Mouse (Mus musculus) sigmoid colon, adult 10 weeks (tissue): Measurements from ENCODE around the gene Ddb1. TPM values are rescaled to one million over a fixed set of nuclear protein-coding genes. Genes with fewer than 3 reads are reported as not detected.

Source experiments
- polyA plus RNA-seq: library from polyadenylated mRNA; stranded (reverse); fragments of 350-450 nt; fragmentation: Illumina TruSeq; extraction: RNeasy Lipid Tissue Mini Kit (QIAGEN cat#74804); gene quantifications from one replicate; pipeline ENCODE4 v1.2.3, GENCODE M21; 2014; ENCODE audit warnings: low read depth, low replicate concordance

Ddb1 gene
- 65.6 TPM for polyA plus RNA-seq

DNA sequence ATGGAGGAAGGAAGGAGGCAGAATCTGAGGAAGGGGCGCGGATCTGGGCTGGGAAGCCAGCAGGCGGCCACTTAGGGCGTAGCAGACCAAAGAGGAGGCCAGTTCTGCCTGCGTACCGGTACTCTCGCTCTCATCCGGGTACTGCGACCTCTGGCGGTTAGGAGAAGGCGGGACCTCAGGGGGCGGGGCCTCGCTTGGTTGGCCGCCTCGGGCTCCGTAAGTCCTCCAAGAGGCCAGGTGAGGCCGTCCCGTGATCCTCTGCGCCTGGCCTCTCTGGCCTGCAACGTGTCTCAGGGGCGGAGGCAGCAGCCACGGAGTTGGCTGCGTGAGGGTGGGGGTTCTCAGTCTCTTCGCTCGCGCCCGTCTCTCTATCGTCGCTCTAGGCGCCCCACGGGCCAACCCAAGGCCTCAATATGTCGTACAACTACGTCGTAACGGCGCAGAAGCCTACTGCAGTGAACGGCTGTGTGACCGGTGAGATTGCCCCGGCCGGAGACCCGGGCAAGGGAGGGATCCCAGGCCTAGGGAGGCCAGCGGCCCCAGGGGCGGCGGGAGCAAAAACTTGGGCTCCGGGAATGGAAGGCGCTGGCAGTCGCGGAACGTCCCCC, at the start of gene Ddb1, which contains the start of gene Tkfc:
Gene Ddb1 (plus strand): TSS at position 35 of the 608 bp plus-strand sequence.
Gene Tkfc (minus strand): TSS at position 362 of the 608 bp plus-strand sequence.

GRCm38 (mm10) chr19:10555624-10556510, 49.3 kb upstream of the Ddb1 start, which contains the start of gene Tmem216:
Gene Tmem216 (minus strand): TSS chr19:10556238.

GRCm38 (mm10) chr19:10576690-10577561, 28.2 kb upstream of the Ddb1 start, which contains the start of the genes Cyb561a3 and Tmem138:
Gene Cyb561a3 (plus strand): TSS chr19:10577172.
Gene Tmem138 (minus strand): TSS chr19:10577362.

DNA sequence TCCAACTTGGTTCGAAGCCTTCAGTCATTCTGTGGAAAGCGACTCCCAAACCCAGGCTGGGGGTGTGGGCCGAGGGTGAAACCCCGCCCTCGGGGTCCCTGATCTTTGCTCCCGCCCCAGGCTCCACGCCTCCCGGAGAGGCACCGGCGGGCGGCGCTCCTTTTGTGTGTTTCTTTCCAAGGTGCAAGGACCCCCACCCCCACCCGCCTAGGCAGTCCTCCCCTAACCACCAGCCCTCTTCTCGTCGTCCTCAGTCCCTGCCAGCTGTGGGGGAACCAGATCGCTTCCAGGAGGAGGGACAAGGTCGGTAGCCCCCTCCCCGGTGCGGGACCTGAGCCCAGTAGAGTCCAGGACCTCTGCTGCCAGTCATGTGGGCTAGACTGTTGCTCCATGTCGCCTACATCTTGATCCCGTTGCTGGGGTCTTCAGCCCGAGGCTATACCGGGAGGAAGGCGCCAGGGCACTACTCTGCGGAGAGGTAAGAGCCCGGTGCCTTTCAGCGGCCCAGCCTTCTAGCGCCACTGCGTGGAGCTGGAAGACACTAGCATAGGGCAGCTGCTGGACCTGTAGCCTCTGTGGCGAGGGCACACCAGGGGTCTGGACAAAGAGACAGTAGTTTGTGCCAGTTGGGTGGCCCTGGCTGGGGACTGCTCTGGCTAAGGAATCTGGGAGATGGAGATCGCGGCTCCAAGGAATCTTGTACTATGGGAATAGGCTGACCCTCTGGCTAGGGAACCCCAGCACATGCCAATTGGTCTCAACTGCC, 29.2 kb downstream of the Ddb1 start, which contains the start of gene Vwce:
Gene Vwce (plus strand): TSS at position 108 of the 766 bp plus-strand sequence.

GRCm38 (mm10) chr19:10677915-10678771, 73.0 kb downstream of the Ddb1 start, which contains the start of gene Pga5:
Gene Pga5 (minus strand): TSS chr19:10678071.

Other genes with a start within 250 kb of the Ddb1 start
- gene Syt7, start 216.2 kb upstream of the Ddb1 start, polyA plus RNA-seq, result 10.9 TPM
- gene Lrrc10b, start 147.9 kb upstream of the Ddb1 start, polyA plus RNA-seq, result not detected
- not detected for gene Ppp1r32, start 122.4 kb upstream of the Ddb1 start, polyA plus RNA-seq
- gene Cpsf7, start 80.1 kb upstream of the Ddb1 start, polyA plus RNA-seq, result 84.1 TPM
- gene Sdhaf2, start 79.2 kb upstream of the Ddb1 start, polyA plus RNA-seq, result 62.6 TPM
- gene Tmem216, start 49.1 kb upstream of the Ddb1 start, polyA plus RNA-seq, result 3.7 TPM
- gene Cyb561a3, start 28.2 kb upstream of the Ddb1 start, polyA plus RNA-seq, result 5.0 TPM
- 4.2 TPM for gene Tmem138, start 28.0 kb upstream of the Ddb1 start, polyA plus RNA-seq
- gene Tkfc, start 327 bp downstream of the Ddb1 start, polyA plus RNA-seq, result 1.5 TPM
- gene Vwce, start 28.9 kb downstream of the Ddb1 start, polyA plus RNA-seq, result not detected
- not detected for gene Pga5, start 72.7 kb downstream of the Ddb1 start, polyA plus RNA-seq
- 4.3 TPM for gene Vps37c, start 83.4 kb downstream of the Ddb1 start, polyA plus RNA-seq
- gene Cd5, start 133.7 kb downstream of the Ddb1 start, polyA plus RNA-seq, result 0.54 TPM
- gene Cd6, start 224.7 kb downstream of the Ddb1 start, polyA plus RNA-seq, result not detected
- 0.85 TPM for gene Slc15a3, start 234.4 kb downstream of the Ddb1 start, polyA plus RNA-seq